18 mouse cellular contexts compared by ENCODE assay signal in genomic region chr14:100735276-100735675, GRCm38 (mm10).
DNase-seq lines count a peak whose midpoint lies in the region; ATAC-seq and TF ChIP-seq lines count a peak whose summit lies in the region.
"Had no signal": no experiment of that assay in that cellular context is flagged by ENCODE, and none has a peak within 500 bp of the region (broad histone marks: within the 10 kb centered on the region; RNA-seq: fewer than 3 reads in every experiment).

No protein-coding gene starts in this region.

- ATAC-seq in embryonic facial prominence, embryonic 11.5 days (replicated peaks; ENCODE audit: insufficient number of reproducible peaks, low FRiP score, low TSS enrichment, low read depth), result no peak
- no peak for ATAC-seq in limb, embryonic 11.5 days (ENCODE audit: insufficient number of reproducible peaks, low FRiP score, low TSS enrichment, low read depth)
- ATAC-seq: forebrain, embryonic 15.5 days; hindbrain, embryonic 16.5 days; inflammation-experienced regulatory T-cells, adult 6 months had no signal

- no peak overlapping the region for H3K27ac ChIP-seq in embryonic facial prominence, embryonic 11.5 days (replicated peaks; ENCODE audit: low read depth, low read length)
- 0 out of 2 replicates have a peak overlapping the region, but pooled peaks have one; percentile 30 for H3K27ac ChIP-seq in limb, embryonic 11.5 days (replicated peaks; ENCODE audit: low read depth, low read length)
- no peak overlapping the region for H3K27ac ChIP-seq in layer of hippocampus, adult 2 months
- H3K27ac ChIP-seq: forebrain, embryonic 15.5 days; heart, embryonic 13.5 days; hindbrain, embryonic 12.5 days had no signal

- H3K4me1 ChIP-seq in embryonic facial prominence, embryonic 11.5 days (ENCODE audit: control insufficient read depth, insufficient read depth, low read length), result no peaks in the 10 kb centered on the region
- H3K4me1 ChIP-seq in limb, embryonic 11.5 days (ENCODE audit: control insufficient read depth, insufficient read depth, low read length), result peaks cover 9% of the 10 kb centered on the region; the same call in 1 of the 2 replicates
- H3K4me1 ChIP-seq: forebrain, embryonic 15.5 days; heart, embryonic 13.5 days; hindbrain, embryonic 12.5 days had no signal

- WGBS in embryonic facial prominence, embryonic 11.5 days, result 41% methylated on average over 4 of the region's 4 CpGs
- 20% methylated on average over 4 of the region's 4 CpGs for WGBS in limb, embryonic 11.5 days

- no peak for TF ChIP-seq POLR2A in brain, embryonic 14.5 days (IDR thresholded peaks at IDR 0.05; ENCODE audit: borderline replicate concordance, extremely low read depth, insufficient read depth, insufficient read length, poor library complexity, severe bottlenecking)

- H3K27me3 ChIP-seq in embryonic facial prominence, embryonic 11.5 days (ENCODE audit: control insufficient read depth, insufficient read depth, low read length), result no peaks in the 10 kb centered on the region
- no peaks in the 10 kb centered on the region for H3K27me3 ChIP-seq in limb, embryonic 11.5 days (ENCODE audit: control insufficient read depth, insufficient read depth, low read length)
- H3K27me3 ChIP-seq: forebrain, embryonic 15.5 days; heart, embryonic 13.5 days; hindbrain, embryonic 12.5 days had no signal

- no peak overlapping the region for H3K4me3 ChIP-seq in embryonic facial prominence, embryonic 11.5 days (ENCODE audit: low read depth, low read length)
- no peak overlapping the region for H3K4me3 ChIP-seq in limb, embryonic 11.5 days (ENCODE audit: low read depth, low read length)
- no peak overlapping the region for H3K4me3 ChIP-seq in layer of hippocampus, adult 2 months
- H3K4me3 ChIP-seq: forebrain, embryonic 15.5 days; heart, embryonic 13.5 days; hindbrain, embryonic 12.5 days had no signal

- no peak for TF ChIP-seq CTCF in brain, embryonic 14.5 days (IDR thresholded peaks at IDR 0.05; ENCODE audit: borderline replicate concordance, extremely low read depth, insufficient read depth, insufficient read length)
- TF ChIP-seq CTCF in layer of hippocampus, adult 2 months (conservative IDR thresholded peaks at IDR 0.05), result no peak

- peak; percentile 37 for DNase-seq in brain, embryonic 14.5 days (ENCODE audit: low read depth)
- DNase-seq in embryonic facial prominence, embryonic 11.5 days (ENCODE audit: low spot score), result peak; percentile 17
- peak; percentile 62 for DNase-seq in limb, embryonic 11.5 days (ENCODE audit: low spot score)
- no peak for DNase-seq in layer of hippocampus, adult 2 months (ENCODE audit: low spot score in 2 of 2)
- no peak for DNase-seq in spleen, postnatal 4 days (ENCODE audit: low spot score in 2 of 2)
- DNase-seq in heart, adult 18-20 months, result no peak
- DNase-seq: adrenal gland, adult 8-10 months; adrenal gland, postnatal 36 days; cerebellum, adult 11 months; cerebellum, adult 8-10 months; cerebellum, postnatal 14 days; gastrocnemius, postnatal 10 days; heart, postnatal 36 days had no signal

- no peaks in the 10 kb centered on the region for H3K9me3 ChIP-seq in embryonic facial prominence, embryonic 11.5 days (replicated peaks; ENCODE audit: control insufficient read depth, low read length)
- no peaks in the 10 kb centered on the region for H3K9me3 ChIP-seq in limb, embryonic 11.5 days (ENCODE audit: control insufficient read depth, low read length)
- H3K9me3 ChIP-seq: forebrain, embryonic 15.5 days; heart, embryonic 13.5 days; hindbrain, embryonic 12.5 days had no signal

- no peak overlapping the region for H3K9ac ChIP-seq in embryonic facial prominence, embryonic 11.5 days (replicated peaks; ENCODE audit: low read length)
- no peak overlapping the region for H3K9ac ChIP-seq in limb, embryonic 11.5 days (ENCODE audit: low read length)
- H3K9ac ChIP-seq: forebrain, embryonic 15.5 days; heart, embryonic 13.5 days; hindbrain, embryonic 12.5 days had no signal

- H3K4me2 ChIP-seq in embryonic facial prominence, embryonic 11.5 days (ENCODE audit: low read depth, low read length), result no peak overlapping the region
- H3K4me2 ChIP-seq in limb, embryonic 11.5 days (ENCODE audit: low read depth, severe bottlenecking), result no peak overlapping the region
- H3K4me2 ChIP-seq: forebrain, embryonic 15.5 days; heart, embryonic 13.5 days; hindbrain, embryonic 12.5 days had no signal

- H3K36me3 ChIP-seq in embryonic facial prominence, embryonic 11.5 days (replicated peaks; ENCODE audit: control insufficient read depth, insufficient read depth, low read depth, low read length), result no peaks in the 10 kb centered on the region
- no peaks in the 10 kb centered on the region for H3K36me3 ChIP-seq in limb, embryonic 11.5 days (ENCODE audit: control insufficient read depth, insufficient read depth, low read length)
- H3K36me3 ChIP-seq: forebrain, embryonic 15.5 days; heart, embryonic 13.5 days; hindbrain, embryonic 12.5 days had no signal

Comparison
In these comparisons a context has a peak if more than half of its experiments do, and no peak if none do; other contexts are left out.
1. DNase-seq: peak in brain, embryonic 14.5 days (single experiment), embryonic facial prominence, embryonic 11.5 days (single experiment) and limb, embryonic 11.5 days (single experiment); none in layer of hippocampus, adult 2 months (0 of 2), spleen, postnatal 4 days (0 of 2) and heart, adult 18-20 months (0 of 2).